Mouse (Mus musculus): ENCODE measurements at regions not wholly inside any gene's neighbourhood (a gene's known extent, or its start where the extent isn't known, plus 50 kb on each side); places are given as distances from the start of the nearest gene placed in this dataset.

DNA sequence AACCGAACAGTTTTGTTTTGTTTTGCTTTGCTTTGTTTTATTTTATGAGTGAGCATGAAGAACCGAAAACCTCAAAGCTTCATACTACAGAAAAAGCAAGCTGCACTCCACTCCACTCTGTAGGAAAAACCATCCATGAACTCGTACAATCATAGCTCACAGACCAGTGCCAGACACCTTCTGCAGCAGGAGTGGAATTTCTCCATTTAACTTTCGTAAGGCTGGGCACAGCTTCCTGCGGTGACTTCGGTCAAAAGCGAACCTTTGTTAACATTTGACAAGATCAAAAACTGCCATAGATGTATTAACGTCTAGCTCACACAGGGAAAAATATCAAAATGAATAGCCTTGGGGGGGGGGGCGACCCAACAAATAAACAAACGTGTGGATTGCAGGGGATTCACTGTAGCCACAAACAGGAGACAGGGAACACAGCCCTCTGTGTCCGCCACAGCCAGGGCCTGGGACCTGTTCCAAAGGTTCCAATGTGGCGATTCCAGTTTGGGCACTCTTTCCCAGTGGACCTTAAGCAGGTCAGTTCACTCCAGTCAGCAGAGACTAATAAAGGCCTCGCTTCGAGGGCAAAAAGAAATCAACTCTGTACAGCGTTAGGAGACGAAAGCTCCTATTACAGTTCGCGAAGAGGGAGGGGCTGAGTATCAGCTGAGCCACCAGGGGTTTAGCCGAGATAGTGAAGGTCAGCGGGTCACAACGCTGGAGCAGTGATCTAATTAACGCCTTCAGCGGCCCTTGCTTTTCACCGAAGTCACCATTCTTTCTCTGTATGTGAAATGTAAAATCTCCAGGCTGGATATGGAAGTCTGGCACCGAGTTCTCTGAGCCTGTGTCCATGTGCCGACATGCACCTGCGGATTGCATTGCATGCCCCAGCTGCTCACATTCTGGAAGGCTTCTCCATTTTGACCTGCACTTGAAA, 135.4 kb upstream of the Ankrd55 start:
- no peak for TF ChIP-seq CTCF (IDR thresholded peaks at IDR 0.05; ENCODE audit: borderline replicate concordance, insufficient read depth, low read depth, low read length)
- TF ChIP-seq POLR2A (IDR thresholded peaks at IDR 0.05; ENCODE audit: borderline replicate concordance, insufficient read depth, low read length) = no peak

All from cerebellum, adult 2 months (tissue).